Mouse (Mus musculus) small intestine, adult 2 months (tissue): Measurements from ENCODE around the gene Nbea.

ENCODE experiments used
- CTCF ChIP-seq: fragments of 200-500 bp; IDR thresholded peaks from 2 replicates; pipeline ENCODE4 v1.5.1; 2012; ENCODE audit warnings: low read depth, mild to moderate bottlenecking, control low read depth, inconsistent platforms, low read length, moderate library complexity, mixed read lengths; ENCODE audit not compliant: insufficient replicate concordance, insufficient read length; ENCODE audit errors: extremely low read depth
- POLR2A ChIP-seq: fragments of 200-500 bp; IDR thresholded peaks from 2 replicates; pipeline ENCODE4 v1.6.1; 2012; ENCODE audit warnings: low read depth, mild to moderate bottlenecking, control low read depth, inconsistent platforms, low read length, moderate library complexity

- no peak for TF ChIP-seq POLR2A
- TF ChIP-seq CTCF, result no peak
Observed at GRCm38 (mm10) chr3:55644035-55644618, 539.4 kb downstream of the Nbea start.
